Mouse (Mus musculus): ENCODE data around the gene Pde6g. TPM values are rescaled to one million over a fixed set of nuclear protein-coding genes. Genes with fewer than 3 reads are reported as not detected.

Gene Pde6g
- polyA plus RNA-seq (2012; rRNA removed), result 1.5 and 1.9 TPM in 2 replicates

GRCm38 (mm10) chr11:120453306-120453705 lies at the start of gene Pde6g:
TSS of gene Pde6g (minus strand) at chr11:120453500.
- Histone ChIP-seq H3K4me3 (ENCODE audit: control insufficient read depth, low read depth, low read length) (no peak within 1 kb of the TSS), H3K4me1 (ENCODE audit: control insufficient read depth, insufficient read depth, low read length) (peaks cover 1% of the 10 kb centered on the region; the same call in 1 of the 2 replicates), H3K36me3 (ENCODE audit: control insufficient read depth, insufficient read depth, low read length) (no peaks in the 10 kb centered on the region), H3K27me3 (ENCODE audit: control insufficient read depth, insufficient read depth, low read length) (no peaks in the 10 kb centered on the region), H3K27ac (ENCODE audit: control insufficient read depth, insufficient read depth, low read depth, low read length) (no peak within 1 kb of the TSS)
- TF ChIP-seq CTCF (IDR thresholded peaks at IDR 0.05; ENCODE audit: control insufficient read depth, insufficient read depth, insufficient replicate concordance, low read depth, low read length), result no peak
- no peak for TF ChIP-seq POLR2A (IDR thresholded peaks at IDR 0.05; ENCODE audit: control insufficient read depth, low read depth, low read length)

- Histone ChIP-seq H3K27ac (ENCODE audit: control insufficient read depth, insufficient read depth, low read depth, low read length) (no peak overlapping the region), H3K4me3 (ENCODE audit: control insufficient read depth, low read depth, low read length) (no peak overlapping the region), H3K36me3 (ENCODE audit: control insufficient read depth, insufficient read depth, low read length) (no peaks in the 10 kb centered on the region), H3K4me1 (ENCODE audit: control insufficient read depth, insufficient read depth, low read length) (no peaks in the 10 kb centered on the region), H3K27me3 (ENCODE audit: control insufficient read depth, insufficient read depth, low read length) (no peaks in the 10 kb centered on the region)
- no peak for TF ChIP-seq POLR2A (IDR thresholded peaks at IDR 0.05; ENCODE audit: control insufficient read depth, low read depth, low read length)
- no peak for TF ChIP-seq CTCF (IDR thresholded peaks at IDR 0.05; ENCODE audit: control insufficient read depth, insufficient read depth, insufficient replicate concordance, low read depth, low read length)
Measured at GRCm38 (mm10) chr11:120501701-120502100, 48.4 kb upstream of the Pde6g start.

GRCm38 (mm10) chr11:120501018-120501417 lies 47.7 kb upstream of the Pde6g start:
- Histone ChIP-seq H3K4me3 (ENCODE audit: control insufficient read depth, low read depth, low read length) (no peak overlapping the region), H3K4me1 (ENCODE audit: control insufficient read depth, insufficient read depth, low read length) (no peaks in the 10 kb centered on the region), H3K27ac (ENCODE audit: control insufficient read depth, insufficient read depth, low read depth, low read length) (no peak overlapping the region), H3K27me3 (ENCODE audit: control insufficient read depth, insufficient read depth, low read length) (no peaks in the 10 kb centered on the region), H3K36me3 (ENCODE audit: control insufficient read depth, insufficient read depth, low read length) (no peaks in the 10 kb centered on the region; the same call in 1 of the 2 replicates)
- TF ChIP-seq POLR2A (IDR thresholded peaks at IDR 0.05; ENCODE audit: control insufficient read depth, low read depth, low read length) (no peak), CTCF (IDR thresholded peaks at IDR 0.05; ENCODE audit: control insufficient read depth, insufficient read depth, insufficient replicate concordance, low read depth, low read length) (no peak)

- no peaks in the 10 kb centered on the region for H3K4me1 ChIP-seq (ENCODE audit: control insufficient read depth, insufficient read depth, low read length)
- H3K4me3 ChIP-seq (ENCODE audit: control insufficient read depth, low read depth, low read length), result no peak overlapping the region
- no peak overlapping the region for H3K27ac ChIP-seq (ENCODE audit: control insufficient read depth, insufficient read depth, low read depth, low read length)
- no peak for TF ChIP-seq POLR2A (IDR thresholded peaks at IDR 0.05; ENCODE audit: control insufficient read depth, low read depth, low read length)
- TF ChIP-seq CTCF (IDR thresholded peaks at IDR 0.05; ENCODE audit: control insufficient read depth, insufficient read depth, insufficient replicate concordance, low read depth, low read length), result no peak
- H3K27me3 ChIP-seq (ENCODE audit: control insufficient read depth, insufficient read depth, low read length), result no peaks in the 10 kb centered on the region
- H3K36me3 ChIP-seq (ENCODE audit: control insufficient read depth, insufficient read depth, low read length), result no peaks in the 10 kb centered on the region; the same call in 1 of the 2 replicates
Measured at GRCm38 (mm10) chr11:120500357-120500756, 47.1 kb upstream of the Pde6g start.

- Histone ChIP-seq H3K36me3 (ENCODE audit: control insufficient read depth, insufficient read depth, low read length) (no peaks in the 10 kb centered on the region; the same call in 1 of the 2 replicates), H3K4me1 (ENCODE audit: control insufficient read depth, insufficient read depth, low read length) (no peaks in the 10 kb centered on the region), H3K27me3 (ENCODE audit: control insufficient read depth, insufficient read depth, low read length) (no peaks in the 10 kb centered on the region), H3K27ac (ENCODE audit: control insufficient read depth, insufficient read depth, low read depth, low read length) (no peak overlapping the region), H3K4me3 (ENCODE audit: control insufficient read depth, low read depth, low read length) (no peak overlapping the region)
- no peak; the same call in 1 of the 2 replicates for TF ChIP-seq POLR2A (IDR thresholded peaks at IDR 0.05; ENCODE audit: control insufficient read depth, low read depth, low read length)
- no peak for TF ChIP-seq CTCF (IDR thresholded peaks at IDR 0.05; ENCODE audit: control insufficient read depth, insufficient read depth, insufficient replicate concordance, low read depth, low read length)
Measured at GRCm38 (mm10) chr11:120499894-120500293, 46.6 kb upstream of the Pde6g start.

- no peak overlapping the region for H3K27ac ChIP-seq (ENCODE audit: control insufficient read depth, insufficient read depth, low read depth, low read length)
- TF ChIP-seq CTCF (IDR thresholded peaks at IDR 0.05; ENCODE audit: control insufficient read depth, insufficient read depth, insufficient replicate concordance, low read depth, low read length) (no peak), POLR2A (IDR thresholded peaks at IDR 0.05; ENCODE audit: control insufficient read depth, low read depth, low read length) (no peak)
- H3K27me3 ChIP-seq (ENCODE audit: control insufficient read depth, insufficient read depth, low read length), result no peaks in the 10 kb centered on the region
- no peaks in the 10 kb centered on the region; the same call in 1 of the 2 replicates for H3K36me3 ChIP-seq (ENCODE audit: control insufficient read depth, insufficient read depth, low read length)
- no peaks in the 10 kb centered on the region for H3K4me1 ChIP-seq (ENCODE audit: control insufficient read depth, insufficient read depth, low read length)
- no peak overlapping the region for H3K4me3 ChIP-seq (ENCODE audit: control insufficient read depth, low read depth, low read length)
Measured at GRCm38 (mm10) chr11:120498891-120499290, 45.6 kb upstream of the Pde6g start.

GRCm38 (mm10) chr11:120498226-120498625 lies 44.9 kb upstream of the Pde6g start:
- TF ChIP-seq POLR2A (IDR thresholded peaks at IDR 0.05; ENCODE audit: control insufficient read depth, low read depth, low read length) (no peak), CTCF (IDR thresholded peaks at IDR 0.05; ENCODE audit: control insufficient read depth, insufficient read depth, insufficient replicate concordance, low read depth, low read length) (no peak)
- no peaks in the 10 kb centered on the region for H3K27me3 ChIP-seq (ENCODE audit: control insufficient read depth, insufficient read depth, low read length)
- no peak overlapping the region for H3K4me3 ChIP-seq (ENCODE audit: control insufficient read depth, low read depth, low read length)
- no peaks in the 10 kb centered on the region; the same call in 1 of the 2 replicates for H3K4me1 ChIP-seq (ENCODE audit: control insufficient read depth, insufficient read depth, low read length)
- H3K36me3 ChIP-seq (ENCODE audit: control insufficient read depth, insufficient read depth, low read length), result no peaks in the 10 kb centered on the region; the same call in 1 of the 2 replicates
- no peak overlapping the region for H3K27ac ChIP-seq (ENCODE audit: control insufficient read depth, insufficient read depth, low read depth, low read length)

All from testis, adult 2 months (tissue).